Mouse (Mus musculus): ENCODE data around the gene Traf3ip1. TPM values are rescaled to one million over a fixed set of nuclear protein-coding genes. Genes with fewer than 3 reads are reported as not detected.

The Traf3ip1 gene
- total RNA-seq, 2 experiments from 2014 or later, result 14.9 to 16.3 TPM

- intact Hi-C loops (cut with DNase I), result no loop called here
- DNase-seq (ENCODE audit: low spot score in 2 of 2), result peak; percentile 24 to 36
Measured at GRCm38 (mm10) chr1:91562977-91563590, 68.6 kb downstream of the Traf3ip1 start.

DNA sequence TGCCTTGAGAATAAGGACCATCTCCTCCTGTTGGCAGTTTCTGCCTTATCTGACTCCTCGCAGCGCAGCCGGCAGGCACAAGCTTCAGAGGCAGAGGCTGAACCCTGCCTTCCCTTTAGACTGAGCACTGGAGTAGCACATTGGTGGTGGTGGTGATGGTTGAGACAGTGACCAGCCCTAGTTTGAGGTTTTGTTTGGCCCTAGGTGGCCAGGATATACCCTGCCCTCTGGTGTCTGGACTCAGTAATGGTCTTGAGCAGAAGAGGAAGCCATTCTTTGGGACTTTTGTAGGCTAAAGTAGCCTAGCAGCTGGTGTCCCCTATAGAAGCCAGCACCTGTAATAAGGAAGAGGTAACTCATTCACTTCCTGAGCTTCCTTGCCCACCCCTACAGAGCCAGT lies 69.6 kb downstream of the Traf3ip1 start:
- DNase-seq (ENCODE audit: low spot score in 2 of 2), result no peak
- intact Hi-C loops (cut with DNase I), result no loop called here

GRCm38 (mm10) chr1:91564598-91564997 lies 70.2 kb downstream of the Traf3ip1 start:
- intact Hi-C loops (cut with DNase I), result no loop called here
- DNase-seq (ENCODE audit: low spot score in 2 of 2), result no peak

DNA sequence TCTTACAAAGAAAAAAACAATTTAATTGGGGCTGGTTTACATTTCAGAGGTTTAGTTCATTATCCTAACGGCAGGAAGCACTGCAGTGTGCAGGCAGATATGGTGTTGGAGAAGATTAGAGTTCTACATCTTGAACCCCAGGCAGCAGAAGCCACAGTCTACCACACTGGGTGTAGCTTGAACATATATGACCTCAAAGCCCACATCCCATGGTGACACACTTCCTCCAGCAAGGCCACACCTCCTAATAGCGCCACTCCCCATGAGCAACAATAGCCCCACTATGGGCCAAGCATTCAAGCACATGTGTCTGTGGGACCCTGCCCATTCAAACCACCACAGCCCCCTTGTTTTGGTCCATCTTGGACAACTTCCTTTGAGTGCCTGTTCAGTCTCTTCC lies 72.8 kb downstream of the Traf3ip1 start:
- DNase-seq (ENCODE audit: low spot score in 2 of 2), result no peak
- intact Hi-C loops (cut with DNase I), result no loop called here

DNA sequence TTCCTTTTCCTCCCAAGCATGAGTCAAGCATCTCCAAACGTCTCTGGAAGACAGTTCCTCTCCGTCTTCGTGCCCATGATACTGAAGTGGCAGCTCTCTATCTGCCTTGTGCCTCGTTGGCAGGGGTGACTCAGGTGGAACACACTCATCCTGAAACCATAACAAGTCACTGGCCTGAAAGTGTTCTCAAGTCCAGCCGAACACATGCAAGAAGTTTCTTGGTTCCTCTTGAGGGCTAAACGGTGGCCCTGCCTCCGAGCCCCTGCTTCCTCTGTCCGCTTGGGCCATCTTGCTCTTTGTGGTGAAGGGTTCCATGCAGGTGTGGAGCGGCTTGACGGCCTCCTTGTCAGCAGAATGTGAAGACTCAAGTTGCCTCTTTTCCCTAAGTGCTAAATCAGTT lies 78.0 kb downstream of the Traf3ip1 start:
- DNase-seq (ENCODE audit: low spot score in 2 of 2), result no peak
- intact Hi-C loops (cut with DNase I), result loop anchor here (10.0 kb wide), 3 partner anchors 182 to 372 kb away; no protein-coding TSS in a partner anchor

DNA sequence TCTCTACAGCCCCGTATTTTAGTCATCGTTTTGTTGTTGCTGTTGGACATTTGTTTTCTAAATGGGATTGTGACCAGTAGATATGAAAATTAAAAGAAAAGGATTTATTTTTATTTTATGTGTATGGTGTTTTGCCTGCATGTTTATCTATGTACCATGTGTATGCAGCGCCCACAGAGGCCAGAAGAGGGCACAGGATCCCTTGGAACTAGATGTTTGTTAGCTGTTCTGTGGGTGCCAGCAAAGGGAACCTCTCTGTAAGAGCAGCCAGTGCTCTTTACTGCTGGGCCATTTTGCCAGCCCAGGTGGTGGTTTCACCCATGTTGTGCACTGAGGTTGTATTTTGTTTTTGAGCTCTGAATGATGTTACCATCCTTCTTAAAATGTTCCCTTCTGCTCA lies 79.8 kb downstream of the Traf3ip1 start:
- intact Hi-C loops (cut with DNase I), result loop anchor here (10.0 kb wide), 3 partner anchors 181 to 371 kb away; no protein-coding TSS in a partner anchor
- peak; percentile 69 to 75 for DNase-seq (ENCODE audit: low spot score in 2 of 2)

GRCm38 (mm10) chr1:91577883-91578517 lies 83.6 kb downstream of the Traf3ip1 start:
- intact Hi-C loops (cut with DNase I), result loop anchor here (10.0 kb wide), 3 partner anchors 177 to 367 kb away; no protein-coding TSS in a partner anchor
- DNase-seq (ENCODE audit: low spot score in 2 of 2), result no peak

Other genes with a start within 250 kb of the Traf3ip1 start
- 10 to 100 TPM; 52.5 to 58.4 TPM for gene Ube2f, start 244.3 kb upstream of the Traf3ip1 start, total RNA-seq (2021)
- gene Scly, start 196.3 kb upstream of the Traf3ip1 start, total RNA-seq (2021), result 10 to 100 TPM; 10.5 to 12.7 TPM
- gene Espnl, start 172.6 kb upstream of the Traf3ip1 start, total RNA-seq (2021), result under 1 TPM; 0.13 to 0.15 TPM
- under 1 TPM in 1 of 2 experiments, not detected in 1; 0.11 TPM for gene Klhl30, start 143.6 kb upstream of the Traf3ip1 start, total RNA-seq (2021)
- under 1 TPM; 0.15 to 0.34 TPM for gene Erfe, start 128.2 kb upstream of the Traf3ip1 start, total RNA-seq (2021)
- gene Ilkap, start 95.8 kb upstream of the Traf3ip1 start, total RNA-seq (2021), result 10 to 100 TPM; 49.9 to 56.0 TPM
- 10 to 100 TPM; 16.5 to 21.0 TPM for gene Hes6, start 80.6 kb upstream of the Traf3ip1 start, total RNA-seq (2021)
- 10 to 100 TPM; 18.8 to 26.1 TPM for gene Per2, start 35.3 kb upstream of the Traf3ip1 start, total RNA-seq (2021)
- gene Asb1, start 45.9 kb downstream of the Traf3ip1 start, total RNA-seq (2021), result 10 to 100 TPM; 43.8 to 45.9 TPM

Data from left cerebral cortex, postnatal 14 days (tissue).